Mouse (Mus musculus) heart, embryonic 16.5 days (tissue): ENCODE measurements around the gene Col5a1. TPM values are rescaled to one million over a fixed set of nuclear protein-coding genes. Genes with fewer than 3 reads are reported as not detected.

Experiments
- ATAC-seq: fragments of 200-750 bp; cut with Nextera tagmentation; replicated peaks from 2 replicates; pipeline ENCODE4 v1.8.0; 2017; ENCODE audit warnings: moderate number of reproducible peaks; ENCODE audit not compliant: insufficient read depth, low FRiP score; ENCODE audit errors: extremely low read depth
- H3K27ac ChIP-seq: fragments of 300-500 bp; sonication (generic); 2 replicates; pipeline ENCODE4 v1.5.1; 2014; ENCODE audit warnings: mild to moderate bottlenecking, low read length, control low read depth, moderate library complexity
- H3K27me3 ChIP-seq: fragments of 300-500 bp; sonication (generic); 2 replicates; pipeline ENCODE4 v1.6.1; 2014; ENCODE audit warnings: low read length, mixed read lengths; ENCODE audit not compliant: control insufficient read depth, insufficient read depth
- H3K36me3 ChIP-seq: fragments of 300-500 bp; sonication (generic); 2 replicates; pipeline ENCODE4 v1.6.1; 2014; ENCODE audit not compliant: control insufficient read depth, insufficient read depth
- H3K4me1 ChIP-seq: fragments of 300-500 bp; sonication (generic); 2 replicates; pipeline ENCODE4 v1.6.1; 2014; ENCODE audit warnings: low read length, mixed read lengths; ENCODE audit not compliant: control insufficient read depth, insufficient read depth
- H3K4me2 ChIP-seq: fragments of 300-500 bp; sonication (generic); 2 replicates; pipeline ENCODE4 v1.6.1; 2014; ENCODE audit warnings: low read depth, mild to moderate bottlenecking, control low read depth, low read length
- H3K4me3 ChIP-seq: fragments of 300-500 bp; sonication (generic); 2 replicates; pipeline ENCODE4 v1.5.1; 2014; ENCODE audit warnings: mild to moderate bottlenecking, control low read depth, low read length
- H3K9ac ChIP-seq: fragments of 300-500 bp; sonication (generic); 2 replicates; pipeline ENCODE4 v1.6.1; 2014; ENCODE audit warnings: low read length, control low read depth
- H3K9me3 ChIP-seq: fragments of 300-500 bp; sonication (generic); replicated peaks from 2 replicates; pipeline ENCODE4 v1.6.1; 2016; ENCODE audit warnings: low read length; ENCODE audit not compliant: control insufficient read depth
- WGBS: fragments of 180-500 bp; shearing (Covaris S2); extraction: QIAGEN DNeasy Blood & Tissue Kit; methylation state at CpG from one replicate; pipeline ENCODE4 v1.1.7; 2014; 5-methylcytosine and 5-hydroxymethylcytosine counted together
- polyA plus RNA-seq: library from polyadenylated mRNA; unstranded; fragments of >200 nt; fragmentation: Nextera tagmentation; extraction: Ambion mirVana; gene quantifications from 2 replicates; pipeline ENCODE4 v1.2.1, GENCODE M21; 2015

Gene Col5a1
- polyA plus RNA-seq, 1 experiment from 2014 or later: 73.7 TPM

GRCm38 (mm10) chr2:27983093-27983492 is 96.9 kb downstream of the Col5a1 start:
- Histone ChIP-seq H3K9ac (no peak overlapping the region), H3K27ac (no peak overlapping the region), H3K4me1 (no peaks in the 10 kb centered on the region), H3K9me3 (no peaks in the 10 kb centered on the region), H3K27me3 (no peaks in the 10 kb centered on the region), H3K4me2 (no peak overlapping the region), H3K36me3 (0 out of 2 replicates have a peak, but pooled peaks cover 3% of the 10 kb centered on the region), H3K4me3 (no peak overlapping the region)
- no peak for ATAC-seq

- Histone ChIP-seq H3K4me3 (no peak overlapping the region), H3K27ac (no peak overlapping the region), H3K9ac (no peak overlapping the region), H3K4me2 (no peak overlapping the region), H3K4me1 (no peaks in the 10 kb centered on the region), H3K9me3 (no peaks in the 10 kb centered on the region), H3K27me3 (no peaks in the 10 kb centered on the region), H3K36me3 (0 out of 2 replicates have a peak, but pooled peaks cover 3% of the 10 kb centered on the region)
- WGBS: 57% methylated on average over 3 of the region's 3 CpGs
- no peak for ATAC-seq
Observed at GRCm38 (mm10) chr2:27983884-27984283, 97.7 kb downstream of the Col5a1 start.

- H3K9ac ChIP-seq: no peak overlapping the region
- whole genome bisulfite sequencing: 81% methylated on average over 4 of the region's 4 CpGs
- H3K4me2 ChIP-seq: no peak overlapping the region
- no peak overlapping the region for H3K4me3 ChIP-seq
- ATAC-seq: no peak
- no peaks in the 10 kb centered on the region for H3K27me3 ChIP-seq
- no peak overlapping the region for H3K27ac ChIP-seq
- H3K36me3 ChIP-seq: peaks cover 6% of the 10 kb centered on the region; the same call in 1 of the 2 replicates
- H3K9me3 ChIP-seq: no peaks in the 10 kb centered on the region
- no peaks in the 10 kb centered on the region for H3K4me1 ChIP-seq
Observed at GRCm38 (mm10) chr2:27986751-27987150, 100.5 kb downstream of the Col5a1 start.

- no peak overlapping the region for H3K27ac ChIP-seq
- no peaks in the 10 kb centered on the region for H3K9me3 ChIP-seq
- H3K4me1 ChIP-seq: no peaks in the 10 kb centered on the region
- ATAC-seq: no peak
- 79% methylated on average over 13 of the region's 13 CpGs for WGBS
- peaks cover 3% of the 10 kb centered on the region; the same call in 1 of the 2 replicates for H3K36me3 ChIP-seq
- no peak overlapping the region for H3K4me2 ChIP-seq
- no peak overlapping the region for H3K4me3 ChIP-seq
- H3K27me3 ChIP-seq: no peaks in the 10 kb centered on the region
- H3K9ac ChIP-seq: no peak overlapping the region
Observed at GRCm38 (mm10) chr2:27990430-27991211, 104.4 kb downstream of the Col5a1 start.

- H3K4me1 ChIP-seq: no peaks in the 10 kb centered on the region
- no peak overlapping the region for H3K4me3 ChIP-seq
- H3K9ac ChIP-seq: no peak overlapping the region
- H3K4me2 ChIP-seq: no peak overlapping the region
- 66% methylated on average over 5 of the region's 5 CpGs for WGBS
- no peaks in the 10 kb centered on the region for H3K9me3 ChIP-seq
- no peak for ATAC-seq
- H3K36me3 ChIP-seq: peaks cover 5% of the 10 kb centered on the region; the same call in 1 of the 2 replicates
- H3K27ac ChIP-seq: no peak overlapping the region
- H3K27me3 ChIP-seq: no peaks in the 10 kb centered on the region
Observed at GRCm38 (mm10) chr2:27993416-27993815, 107.2 kb downstream of the Col5a1 start.

- no peak overlapping the region for H3K4me3 ChIP-seq
- no peak overlapping the region for H3K27ac ChIP-seq
- no peaks in the 10 kb centered on the region for H3K27me3 ChIP-seq
- no peak for ATAC-seq
- H3K36me3 ChIP-seq: 0 out of 2 replicates have a peak, but pooled peaks cover 2% of the 10 kb centered on the region
- H3K4me2 ChIP-seq: no peak overlapping the region
- WGBS: 72% methylated on average over 9 of the region's 9 CpGs
- H3K9me3 ChIP-seq: no peaks in the 10 kb centered on the region
- no peak overlapping the region for H3K9ac ChIP-seq
- H3K4me1 ChIP-seq: no peaks in the 10 kb centered on the region
Observed at GRCm38 (mm10) chr2:27999996-28000583, 113.9 kb downstream of the Col5a1 start.

- Histone ChIP-seq H3K4me1 (no peaks in the 10 kb centered on the region), H3K4me2 (no peak overlapping the region), H3K27me3 (no peaks in the 10 kb centered on the region), H3K9ac (no peak overlapping the region), H3K27ac (no peak overlapping the region), H3K36me3 (0 out of 2 replicates have a peak, but pooled peaks cover 2% of the 10 kb centered on the region), H3K4me3 (no peak overlapping the region), H3K9me3 (no peaks in the 10 kb centered on the region)
- WGBS: 66% methylated on average over 3 of the region's 3 CpGs
- no peak for ATAC-seq
Observed at GRCm38 (mm10) chr2:28000660-28001059, 114.4 kb downstream of the Col5a1 start.

- ATAC-seq: no peak
- Histone ChIP-seq H3K36me3 (no peaks in the 10 kb centered on the region), H3K27ac (no peak overlapping the region)
Observed at GRCm38 (mm10) chr2:28001206-28001605, 115.0 kb downstream of the Col5a1 start.

GRCm38 (mm10) chr2:28005187-28005586 is 119.0 kb downstream of the Col5a1 start:
- H3K9me3 ChIP-seq: no peaks in the 10 kb centered on the region
- no peaks in the 10 kb centered on the region for H3K27me3 ChIP-seq
- no peak overlapping the region for H3K4me3 ChIP-seq
- no peaks in the 10 kb centered on the region for H3K36me3 ChIP-seq
- 50% methylated on average over 4 of the region's 4 CpGs for WGBS
- peaks cover 13% of the 10 kb centered on the region for H3K4me1 ChIP-seq
- ATAC-seq: no peak
- no peak overlapping the region for H3K4me2 ChIP-seq
- H3K9ac ChIP-seq: no peak overlapping the region
- no peak overlapping the region for H3K27ac ChIP-seq

More at GRCm38 (mm10) chr2:28001206-28001605, 115.0 kb downstream of the Col5a1 start:
- no peak overlapping the region for H3K4me2 ChIP-seq
- no peaks in the 10 kb centered on the region for H3K9me3 ChIP-seq
- no peak overlapping the region for H3K4me3 ChIP-seq
- no peaks in the 10 kb centered on the region for H3K27me3 ChIP-seq
- H3K9ac ChIP-seq: no peak overlapping the region
- H3K4me1 ChIP-seq: no peaks in the 10 kb centered on the region
- WGBS: 91% methylated on average over 11 of the region's 11 CpGs
